Mouse (Mus musculus) layer of hippocampus, adult 6 months (tissue): ENCODE results near the gene Gm5065. TPM values are rescaled to one million over a fixed set of nuclear protein-coding genes. Genes with fewer than 3 reads are reported as not detected.

Experiments used
- long read RNA-seq, 2 experiments: library from polyadenylated mRNA; unstranded; transcript quantifications; one replicate each; pipeline ENCODE4 v2.0.0; 2019 to 2020
- polyA plus RNA-seq: library from polyadenylated mRNA; unstranded; fragments of <200 nt; fragmentation: Nextera tagmentation; gene quantifications from 2 replicates; pipeline ENCODE4 v1.2.3, GENCODE M21; 2021

Gene Gm5065
- not detected in 2 replicates for polyA plus RNA-seq
- long read RNA-seq, experiment 1: 0 reads
- long read RNA-seq, experiment 2: 0 reads

DNA sequence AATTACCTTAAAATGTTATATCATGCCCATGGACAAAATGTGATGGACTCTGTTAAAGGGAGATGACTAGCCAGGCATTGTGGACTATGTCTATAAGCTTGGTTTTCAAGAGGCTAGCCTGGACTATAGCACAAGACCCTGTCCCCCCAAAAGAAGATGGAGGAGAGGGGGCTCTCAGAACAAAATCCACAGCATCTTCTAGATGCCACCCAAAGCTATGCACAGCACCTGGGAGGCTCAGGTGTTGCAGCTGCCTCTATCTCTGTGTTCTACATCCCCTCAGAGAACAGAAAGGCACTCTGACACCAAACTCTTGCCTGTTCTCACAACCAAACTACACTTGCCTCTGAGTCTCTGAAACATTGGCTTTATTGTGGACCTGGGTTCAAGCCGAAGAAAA is at the start of gene Gm5065:
TSS of gene Gm5065 (plus strand) at position 301 of the 400 bp plus-strand sequence.

DNA sequence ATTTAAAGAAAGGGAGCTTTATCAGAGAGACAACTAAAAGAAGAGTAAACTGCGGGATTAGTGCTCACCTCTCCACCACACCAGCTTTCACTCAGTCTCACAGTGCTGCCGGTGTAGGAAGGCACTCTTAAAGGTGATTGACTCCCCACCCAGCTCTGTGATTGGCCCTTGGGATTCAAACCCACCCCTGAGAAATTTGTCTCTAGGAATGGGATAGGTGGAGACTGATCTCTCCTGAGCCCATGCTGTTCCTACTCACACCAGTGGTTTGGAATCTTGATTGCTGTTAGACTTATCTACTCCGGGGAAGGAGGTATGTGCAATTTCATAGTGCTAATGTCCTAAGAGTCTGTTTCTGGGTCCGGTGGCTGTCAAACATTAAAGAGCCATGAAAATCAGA is 598 bp downstream of the Gm5065 start, which contains the start of gene Nlrp2:
TSS of gene Nlrp2 (minus strand) at position 101 of the 400 bp plus-strand sequence.

Other genes starting within 250 kb of the Gm5065 start
- not detected in 2 replicates for gene Rfpl4, start 233.6 kb upstream of the Gm5065 start, polyA plus RNA-seq
- gene Rasl2-9, start 224.6 kb upstream of the Gm5065 start, polyA plus RNA-seq: 0.88 and 1.2 TPM in 2 replicates
- gene Vmn1r55, start 200.9 kb upstream of the Gm5065 start, polyA plus RNA-seq: not detected in 2 replicates
- not detected in 2 replicates for gene Vmn1r56, start 153.8 kb upstream of the Gm5065 start, polyA plus RNA-seq
- gene Vmn1r57, start 132.0 kb upstream of the Gm5065 start, polyA plus RNA-seq: not detected in 2 replicates
- not detected in 2 replicates for gene Nlrp2, start 498 bp downstream of the Gm5065 start, polyA plus RNA-seq
- gene Vmn1r58, start 62.9 kb downstream of the Gm5065 start, polyA plus RNA-seq: not detected in 2 replicates
- not detected in 2 replicates for gene Vmn1r59, start 106.2 kb downstream of the Gm5065 start, polyA plus RNA-seq
- gene Vmn2r28, start 143.4 kb downstream of the Gm5065 start, polyA plus RNA-seq: not detected in 2 replicates
- gene Vmn1r60, start 196.8 kb downstream of the Gm5065 start, polyA plus RNA-seq: not detected in 2 replicates